Mouse (Mus musculus): Measurements from ENCODE around the gene Gm5936.
A peak's percentile ranks its signal among the peaks of the same experiment; 100 is the strongest.
"Not testable (repeated sequence)": the region's sequence is repeated elsewhere in the genome, so short reads cannot be mapped to it uniquely, and the experiment has no call there.

Gm5936 gene

DNA sequence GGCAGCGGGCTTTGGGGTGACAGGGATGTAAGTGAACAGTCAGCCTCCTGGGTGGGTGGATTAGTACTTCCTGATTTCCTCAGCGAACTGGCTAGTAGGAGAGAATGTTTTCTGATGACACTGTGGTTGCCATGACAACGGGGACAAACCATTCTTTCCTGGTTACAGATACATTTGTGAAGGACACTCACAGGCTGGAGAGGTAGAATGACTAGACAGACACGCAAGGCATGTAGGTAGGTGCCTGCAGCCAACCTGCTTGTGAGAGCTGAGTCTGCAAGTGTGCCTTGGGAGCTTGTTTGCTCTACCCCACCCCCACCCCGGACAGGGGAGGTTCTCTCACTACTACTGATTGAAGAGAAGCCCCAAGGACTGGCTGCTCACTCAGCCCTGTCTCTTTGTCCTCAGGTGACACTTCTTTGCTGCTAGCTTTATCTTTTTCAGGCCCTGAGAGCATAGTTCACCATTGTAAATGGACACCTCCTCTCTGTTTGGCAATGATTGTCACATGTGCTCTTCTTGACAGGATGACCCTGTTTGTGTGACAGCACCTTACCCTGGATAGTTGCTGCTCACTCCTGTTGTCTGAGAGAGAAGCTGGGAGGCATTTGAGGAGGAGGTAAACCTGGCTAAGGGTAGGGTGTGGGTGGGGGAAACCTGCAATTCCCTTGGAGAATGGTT, at the start of gene Gm5936:
Gene Gm5936, plus strand, starts transcription at position 355 of the 681 bp plus-strand sequence.
- DNase-seq (ENCODE audit: low spot score): not testable (repeated sequence)

- DNase-seq (ENCODE audit: low spot score): not testable (repeated sequence)
These were observed 19.1 kb downstream of the Gm5936 start for GRCm38 (mm10) chrX:74856104-74856503.

GRCm38 (mm10) chrX:74880123-74880522, 43.1 kb downstream of the Gm5936 start:
- DNase-seq (ENCODE audit: low spot score): peak; percentile 43
